Mouse (Mus musculus) thymus, adult 2 months (tissue): ENCODE measurements around the gene Smtn.

ENCODE experiments used
- CTCF ChIP-seq: fragments of 200-500 bp; IDR thresholded peaks from 2 replicates; pipeline ENCODE4 v1.5.1; 2012; ENCODE audit warnings: mild to moderate bottlenecking, control low read depth, low read length, moderate library complexity, borderline replicate concordance; ENCODE audit not compliant: control insufficient read depth, poor library complexity, insufficient read depth; ENCODE audit errors: extremely low read depth
- POLR2A ChIP-seq: fragments of 200-500 bp; IDR thresholded peaks from 2 replicates; pipeline ENCODE4 v1.6.1; 2012; ENCODE audit warnings: mild to moderate bottlenecking, low read length, control low read depth, moderate library complexity; ENCODE audit not compliant: control insufficient read depth, poor library complexity, insufficient read depth; ENCODE audit errors: extremely low read depth

GRCm38 (mm10) chr11:3564451-3564850, 24.0 kb upstream of the Smtn start:
- no peak for TF ChIP-seq CTCF
- no peak for TF ChIP-seq POLR2A
